Mouse (Mus musculus) ES-E14 (cell line): ENCODE results near the gene Ppp1r14b. TPM values are rescaled to one million over a fixed set of nuclear protein-coding genes. Genes with fewer than 3 reads are reported as not detected.

Source experiments
- DNase-seq: peaks from one replicate; pipeline ENCODE4 v3.0.0-alpha.2; 2013; ENCODE audit warnings: low read depth, low spot score
- H3K27ac ChIP-seq: 2 replicates; pipeline ENCODE4 v1.5.1; 2012; ENCODE audit warnings: low read depth, mild to moderate bottlenecking, low read length, moderate library complexity, mixed read lengths; ENCODE audit not compliant: poor library complexity, insufficient read depth, severe bottlenecking
- H3K36me3 ChIP-seq: 2 replicates; pipeline ENCODE4 v1.6.1; 2012; ENCODE audit warnings: mild to moderate bottlenecking, low read length, moderate library complexity, mixed read lengths; ENCODE audit not compliant: control insufficient read depth, poor library complexity, insufficient read depth, severe bottlenecking
- H3K4me1 ChIP-seq, 2 experiments: fragments of 150-350 bp in 1 of 2; sonication (generic) in 1 of 2; 2 replicates each; pipeline ENCODE4 v1.6.1; 2012; ENCODE audit warnings: low read length in 2 of 2, mild to moderate bottlenecking in 1 of 2, mixed read lengths in 1 of 2; ENCODE audit not compliant: control insufficient read depth in 2 of 2, insufficient read depth in 2 of 2, poor library complexity in 1 of 2
- H3K4me3 ChIP-seq, 2 experiments: fragments of 150-350 bp in 1 of 2; sonication (generic) in 1 of 2; 2 replicates each; pipeline ENCODE4 v1.5.1; 2012; ENCODE audit warnings: low read length in 2 of 2, low read depth in 1 of 2, mild to moderate bottlenecking in 1 of 2, mixed read lengths in 1 of 2; ENCODE audit not compliant: insufficient read depth in 1 of 2, poor library complexity in 1 of 2, severe bottlenecking in 1 of 2
- H3K9ac ChIP-seq: 2 replicates; pipeline ENCODE4 v1.6.1; 2012; ENCODE audit warnings: low read depth, mild to moderate bottlenecking, low read length, mixed read lengths; ENCODE audit not compliant: poor library complexity, insufficient read depth, severe bottlenecking
- H3K9me3 ChIP-seq: fragments of 150-350 bp; sonication (generic); 2 replicates; pipeline ENCODE4 v1.6.1; 2012; ENCODE audit warnings: low read depth, mild to moderate bottlenecking, low read length; ENCODE audit not compliant: control insufficient read depth, insufficient read depth
- CHD2 ChIP-seq: IDR thresholded peaks from 2 replicates; pipeline ENCODE4 v1.6.1; 2014; ENCODE audit warnings: mild to moderate bottlenecking, low read depth, low read length, inconsistent platforms
- HCFC1 ChIP-seq: IDR thresholded peaks from 2 replicates; pipeline ENCODE4 v1.6.1; 2012; ENCODE audit warnings: low read length, inconsistent platforms, borderline replicate concordance; ENCODE audit not compliant: insufficient read depth
- MAFK ChIP-seq: IDR thresholded peaks from 2 replicates; pipeline ENCODE4 v1.6.1; 2014; ENCODE audit warnings: mild to moderate bottlenecking, low read depth, low read length, inconsistent platforms; ENCODE audit not compliant: insufficient read depth
- ZC3H11A ChIP-seq: IDR thresholded peaks from 2 replicates; pipeline ENCODE4 v1.6.1; 2012; ENCODE audit warnings: low read depth, mild to moderate bottlenecking, inconsistent platforms, low read length, borderline replicate concordance
- ZNF384 ChIP-seq: IDR thresholded peaks from 2 replicates; pipeline ENCODE4 v1.6.1; 2012; ENCODE audit warnings: low read depth, low read length, inconsistent platforms
- in situ Hi-C, 2 experiments: fragments of 600-800 bp; cut with MboI; formaldehyde crosslinking; loops; one replicate each; pipeline ENCODE4 v1.15.1; 2025; ENCODE audit warnings: low sequenced_read_pairs in 2 of 2, inconsistent platforms in 1 of 2; ENCODE audit not compliant: unreplicated experiment in 2 of 2
- total RNA-seq: library from RNA; depleted of rRNA; stranded (reverse); fragments of 300-350 nt; gene quantifications from 2 replicates; pipeline ENCODE4 v1.2.3, GENCODE M21; 2012

Gene Ppp1r14b
- total RNA-seq, 1 experiment, result 385 TPM

DNA sequence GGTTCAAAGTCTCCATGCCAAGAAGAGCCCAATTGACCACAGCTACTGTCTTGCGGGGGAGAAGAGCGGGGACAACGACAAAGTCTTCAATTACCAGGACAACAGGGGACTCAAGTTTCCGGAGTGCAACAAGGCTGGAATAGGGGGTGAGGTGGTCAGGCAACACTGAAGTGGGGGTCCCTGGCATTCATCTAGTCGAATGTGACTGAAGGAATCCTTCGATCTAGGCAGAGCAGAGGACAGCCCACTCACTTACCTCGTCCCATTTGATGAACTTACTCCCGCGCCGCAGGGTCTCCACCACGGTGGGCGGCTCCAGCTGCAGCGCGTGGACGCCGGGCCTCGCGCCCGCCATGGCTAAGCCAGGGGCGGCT lies 5.5 kb upstream of the Ppp1r14b start:
- DNase-seq, result no peak
- Histone ChIP-seq H3K4me3 (peak overlapping the region; percentile 74 to 87), H3K27ac (no peak overlapping the region), H3K4me1 (peaks cover 11 to 39% of the 10 kb centered on the region in 2 experiments; a peak in 3 of 4 replicates), H3K36me3 (peaks cover 21% of the 10 kb centered on the region), H3K9ac (peak overlapping the region; percentile 72), H3K9me3 (no peaks in the 10 kb centered on the region)
- in situ Hi-C loops, result no loop called here
- TF ChIP-seq ZC3H11A (no peak), HCFC1 (no peak)

DNA sequence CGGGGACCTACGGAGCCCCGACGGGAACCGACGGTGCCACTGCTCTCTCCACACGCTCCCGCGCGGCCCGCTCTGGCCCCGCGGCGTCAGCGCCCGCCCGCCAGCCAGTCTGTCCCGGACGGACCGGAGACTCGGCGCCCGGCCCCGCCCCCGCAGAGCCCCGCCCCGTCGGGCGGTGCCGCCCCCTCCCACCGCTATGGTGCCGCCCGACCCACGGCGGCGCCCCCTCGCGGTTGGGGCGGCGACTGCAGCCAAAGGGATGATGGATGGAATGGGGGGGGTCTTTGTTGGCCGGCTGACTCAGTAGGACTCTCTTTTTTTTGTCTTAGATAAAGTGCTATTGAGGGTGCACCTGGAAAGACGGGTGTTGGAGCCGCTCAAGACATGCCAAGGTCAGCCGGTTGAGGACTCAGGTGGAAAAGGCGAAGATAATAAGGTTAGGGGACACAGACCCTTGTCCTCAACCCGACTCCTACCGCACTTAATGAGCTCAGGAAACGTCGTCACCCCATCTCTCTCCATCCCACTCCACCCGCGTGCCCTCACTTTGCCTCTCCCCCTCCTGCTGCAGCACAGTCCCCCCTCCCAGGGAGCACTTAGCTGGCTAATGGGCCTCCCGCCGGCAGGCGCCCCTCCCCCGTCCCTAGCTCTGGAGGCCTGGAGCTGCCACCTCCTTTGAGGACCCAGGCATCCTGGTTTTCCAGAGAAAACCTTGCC lies 4.9 kb upstream of the Ppp1r14b start:
- H3K4me3 ChIP-seq, result peak overlapping the region; percentile 74 to 87
- DNase-seq, result no peak
- peak overlapping the region; percentile 72 for H3K9ac ChIP-seq
- H3K36me3 ChIP-seq, result peaks cover 15% of the 10 kb centered on the region
- no peak for TF ChIP-seq MAFK
- TF ChIP-seq CHD2, result no peak
- peak; percentile 21; the same call in 1 of the 2 replicates for TF ChIP-seq ZC3H11A
- 0 out of 2 replicates have a peak, but pooled peaks have one; percentile 22 for TF ChIP-seq HCFC1
- no peak for TF ChIP-seq ZNF384
- peak overlapping the region; percentile 59; the same call in 1 of the 2 replicates for H3K27ac ChIP-seq
- peaks cover 11 to 39% of the 10 kb centered on the region in 2 experiments; a peak in 3 of 4 replicates for H3K4me1 ChIP-seq
- H3K9me3 ChIP-seq, result no peaks in the 10 kb centered on the region
- in situ Hi-C loops, result no loop called here

- Histone ChIP-seq H3K9ac (peak overlapping the region; percentile 51; the same call in 1 of the 2 replicates), H3K4me3 (peak overlapping the region; percentile 38 to 44; a peak in 3 of 4 replicates), H3K9me3 (no peaks in the 10 kb centered on the region), H3K4me1 (peaks cover 11 to 33% of the 10 kb centered on the region in 2 experiments; a peak in 3 of 4 replicates), H3K36me3 (peaks cover 10% of the 10 kb centered on the region), H3K27ac (peak overlapping the region; percentile 59; the same call in 1 of the 2 replicates)
- no peak for TF ChIP-seq ZC3H11A
- no peak for TF ChIP-seq MAFK
- TF ChIP-seq ZNF384, result no peak
- TF ChIP-seq CHD2, result no peak
- in situ Hi-C loops, result no loop called here
- no peak for DNase-seq
Measured at GRCm38 (mm10) chr19:6970460-6971085, 4.2 kb upstream of the Ppp1r14b start.

DNA sequence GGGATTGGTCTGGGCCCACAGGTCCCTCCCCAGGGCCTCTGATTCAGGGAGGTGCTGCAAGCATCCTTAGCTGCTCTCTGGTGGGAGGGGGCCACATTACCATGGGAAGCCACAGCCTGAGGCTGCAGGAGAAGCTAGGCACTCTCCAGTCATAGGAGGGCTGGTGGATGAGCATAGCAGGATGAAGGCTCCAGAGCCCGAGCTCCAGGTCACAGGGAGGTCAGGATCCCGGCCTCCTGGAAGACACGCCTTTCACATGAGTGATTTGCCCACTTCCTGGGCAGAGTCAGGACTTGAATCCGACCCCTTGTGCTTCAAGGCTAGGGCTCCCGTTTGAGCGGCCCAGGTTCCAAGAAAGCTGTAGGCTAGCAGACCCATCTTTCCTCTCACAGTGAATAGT lies 3.1 kb upstream of the Ppp1r14b start:
- DNase-seq, result no peak
- Histone ChIP-seq H3K9me3 (no peaks in the 10 kb centered on the region), H3K4me3 (no peak overlapping the region), H3K9ac (peak overlapping the region; percentile 2; the same call in 1 of the 2 replicates), H3K4me1 (peaks cover 11 to 37% of the 10 kb centered on the region in 2 experiments; a peak in 3 of 4 replicates), H3K36me3 (peaks cover 6% of the 10 kb centered on the region; the same call in 1 of the 2 replicates), H3K27ac (peak overlapping the region; percentile 59; the same call in 1 of the 2 replicates)
- in situ Hi-C loops, result no loop called here
- TF ChIP-seq ZC3H11A (no peak), HCFC1 (no peak), CHD2 (no peak), MAFK (no peak), ZNF384 (no peak)
